Mouse (Mus musculus): ENCODE results near the gene Eif2b1.

GRCm38 (mm10) chr5:124538813-124539792 is 39.8 kb downstream of the Eif2b1 start:
- TF ChIP-seq GATA1 (IDR thresholded peaks at IDR 0.05; ENCODE audit: borderline replicate concordance, low read length) (no peak), FLI1 (IDR thresholded peaks at IDR 0.05; ENCODE audit: low read length) (no peak)

All from megakaryocyte, embryonic 14.5 days (primary cell).